Mouse (Mus musculus): ENCODE results near the gene Drc7. TPM values are rescaled to one million over a fixed set of nuclear protein-coding genes. Genes with fewer than 3 reads are reported as not detected.

Drc7 gene
- under 1 TPM; 0.51 to 0.99 TPM for total RNA-seq (2023)

GRCm38 (mm10) chr8:95054927-95055510, at the start of gene Drc7:
TSS of gene Drc7 (plus strand) at chr8:95055103.

GRCm38 (mm10) chr8:95017451-95017850, 37.5 kb upstream of the Drc7 start, which contains the start of gene Adgrg3:
TSS of gene Adgrg3 (plus strand) at chr8:95017692.

GRCm38 (mm10) chr8:95080381-95081341, 25.8 kb downstream of the Drc7 start, which contains the start of gene Katnb1:
TSS of gene Katnb1 (plus strand) at chr8:95081186.

Other genes with a start within 250 kb of the Drc7 start
- not detected for gene Ccl17, start 244.7 kb upstream of the Drc7 start, total RNA-seq (2023)
- gene Coq9, start 216.8 kb upstream of the Drc7 start, total RNA-seq (2023), result 10 to 100 TPM; 21.0 to 27.6 TPM
- gene Ciapin1, start 216.7 kb upstream of the Drc7 start, total RNA-seq (2023), result 10 to 100 TPM; 36.3 to 51.7 TPM
- gene Polr2c, start 197.7 kb upstream of the Drc7 start, total RNA-seq (2023), result 10 to 100 TPM; 39.0 to 47.2 TPM
- gene Dok4, start 178.8 kb upstream of the Drc7 start, total RNA-seq (2023), result 1 to 10 TPM in 1 of 2 experiments, under 1 TPM in 1; 0.98 to 1.5 TPM
- gene Ccdc102a, start 137.0 kb upstream of the Drc7 start, total RNA-seq (2023), result 1 to 10 TPM; 4.3 to 6.6 TPM
- 10 to 100 TPM; 15.3 to 17.1 TPM for gene Adgrg5, start 131.4 kb upstream of the Drc7 start, total RNA-seq (2023)
- 10 to 100 TPM; 12.6 to 15.6 TPM for gene Adgrg1, start 80.4 kb upstream of the Drc7 start, total RNA-seq (2023)
- 100 to 1,000 TPM; 128 to 166 TPM for gene Adgrg3, start 37.4 kb upstream of the Drc7 start, total RNA-seq (2023)
- 10 to 100 TPM; 11.5 to 14.7 TPM for gene Katnb1, start 26.1 kb downstream of the Drc7 start, total RNA-seq (2023)
- 10 to 100 TPM; 18.5 to 25.9 TPM for gene Kifc3, start 147.7 kb downstream of the Drc7 start, total RNA-seq (2023)